ENCODE assay signal across 14 mouse cellular contexts in genomic region chr1:86858876-86859275, GRCm38 (mm10).
A peak's percentile ranks its signal among the peaks of the same experiment; 100 is the strongest.
DNase-seq lines count a peak whose midpoint lies in the region; ATAC-seq and TF ChIP-seq lines count a peak whose summit lies in the region.
"Had no signal": no experiment of that assay in that cellular context is flagged by ENCODE, and none has a peak within 500 bp of the region (broad histone marks: within the 10 kb centered on the region; RNA-seq: fewer than 3 reads in every experiment).

No protein-coding gene starts in this region.

- H3K4me3 ChIP-seq in embryonic facial prominence, embryonic 14.5 days (ENCODE audit: low read depth, low read length) = no peak overlapping the region
- no peak overlapping the region for H3K4me3 ChIP-seq in embryonic facial prominence, embryonic 10.5 days
- no peak overlapping the region for H3K4me3 ChIP-seq in liver, postnatal 0 days (ENCODE audit: low read depth, low read length)
- H3K4me3 ChIP-seq: liver, embryonic 13.5 days; midbrain, embryonic 15.5 days; neural tube, embryonic 12.5 days had no signal

- intact Hi-C loops in heart, postnatal 10 days (cut with DNase I) = no loop called here

- H3K27ac ChIP-seq in embryonic facial prominence, embryonic 14.5 days (replicated peaks; ENCODE audit: low read depth, low read length) = no peak overlapping the region
- no peak overlapping the region for H3K27ac ChIP-seq in embryonic facial prominence, embryonic 10.5 days (replicated peaks)
- no peak overlapping the region for H3K27ac ChIP-seq in liver, postnatal 0 days (ENCODE audit: low read depth)
- H3K27ac ChIP-seq: liver, embryonic 13.5 days; midbrain, embryonic 15.5 days; neural tube, embryonic 12.5 days had no signal

- no peak overlapping the region for H3K9ac ChIP-seq in embryonic facial prominence, embryonic 14.5 days (ENCODE audit: low read depth, low read length)
- H3K9ac ChIP-seq in liver, postnatal 0 days (replicated peaks) = no peak overlapping the region
- H3K9ac ChIP-seq: liver, embryonic 13.5 days; midbrain, embryonic 15.5 days; neural tube, embryonic 12.5 days had no signal

- H3K4me1 ChIP-seq in embryonic facial prominence, embryonic 14.5 days (ENCODE audit: control insufficient read depth, insufficient read depth, low read length) = no peaks in the 10 kb centered on the region
- H3K4me1 ChIP-seq in embryonic facial prominence, embryonic 10.5 days = no peaks in the 10 kb centered on the region
- H3K4me1 ChIP-seq in liver, postnatal 0 days (ENCODE audit: insufficient read depth) = no peaks in the 10 kb centered on the region
- H3K4me1 ChIP-seq: liver, embryonic 13.5 days; midbrain, embryonic 15.5 days; neural tube, embryonic 12.5 days had no signal

- no peaks in the 10 kb centered on the region for H3K9me3 ChIP-seq in embryonic facial prominence, embryonic 14.5 days (ENCODE audit: control insufficient read depth, low read length)
- no peaks in the 10 kb centered on the region for H3K9me3 ChIP-seq in embryonic facial prominence, embryonic 10.5 days
- H3K9me3 ChIP-seq in liver, postnatal 0 days (ENCODE audit: low read length) = no peaks in the 10 kb centered on the region
- H3K9me3 ChIP-seq: liver, embryonic 13.5 days; midbrain, embryonic 15.5 days; neural tube, embryonic 12.5 days had no signal

- no peaks in the 10 kb centered on the region for H3K27me3 ChIP-seq in embryonic facial prominence, embryonic 14.5 days (replicated peaks; ENCODE audit: control insufficient read depth, insufficient read depth, low read length)
- no peaks in the 10 kb centered on the region for H3K27me3 ChIP-seq in embryonic facial prominence, embryonic 10.5 days (replicated peaks; ENCODE audit: low read depth, poor library complexity, severe bottlenecking)
- no peaks in the 10 kb centered on the region for H3K27me3 ChIP-seq in liver, postnatal 0 days (ENCODE audit: insufficient read depth, low read length)
- H3K27me3 ChIP-seq: liver, embryonic 13.5 days; midbrain, embryonic 15.5 days; neural tube, embryonic 12.5 days had no signal

- H3K4me2 ChIP-seq in embryonic facial prominence, embryonic 14.5 days (ENCODE audit: low read depth, low read length) = no peak overlapping the region
- no peak overlapping the region for H3K4me2 ChIP-seq in liver, postnatal 0 days (ENCODE audit: low read depth, low read length)
- H3K4me2 ChIP-seq: liver, embryonic 13.5 days; midbrain, embryonic 15.5 days; neural tube, embryonic 12.5 days had no signal

- peak; percentile 10 for DNase-seq in embryonic facial prominence, embryonic 14.5 days (ENCODE audit: low spot score)
- DNase-seq in embryonic facial prominence, embryonic 10.5 days (ENCODE audit: low spot score) = no peak
- no peak for DNase-seq in liver, postnatal 0 days
- no peak for DNase-seq in liver
- DNase-seq in heart, postnatal 10 days = peak; percentile 23 to 30
- DNase-seq in skeletal muscle tissue, adult 2 months (ENCODE audit: low read depth, low spot score) = peak; percentile 2
- DNase-seq: adrenal gland, postnatal 25 days; layer of hippocampus, postnatal 36 days; liver, embryonic 13.5 days; thymus, adult 18-20 months had no signal

- no peak for ATAC-seq in embryonic facial prominence, embryonic 14.5 days (ENCODE audit: low read depth)
- ATAC-seq in liver, postnatal 0 days = peak; percentile 27; the same call in 1 of the 2 replicates
- no peak for ATAC-seq in megakaryocyte progenitor cell, adult 5-6 weeks (replicated peaks; ENCODE audit: poor library complexity)
- no peak for ATAC-seq in erythroblast, adult 5-6 weeks (replicated peaks; ENCODE audit: low FRiP score, poor library complexity, severe bottlenecking)
- ATAC-seq: midbrain, embryonic 15.5 days had no signal

- 42% methylated on average over 1 of the region's 1 CpGs for WGBS in embryonic facial prominence, embryonic 14.5 days
- 55% methylated on average over 1 of the region's 1 CpGs for WGBS in embryonic facial prominence, embryonic 10.5 days
- WGBS in liver, postnatal 0 days (ENCODE audit: insufficient replicate concordance) = 61% methylated on average over 1 of the region's 1 CpGs

- H3K36me3 ChIP-seq in embryonic facial prominence, embryonic 14.5 days (ENCODE audit: control insufficient read depth, insufficient read depth, low read length) = peaks cover 19% of the 10 kb centered on the region
- peaks cover 21% of the 10 kb centered on the region for H3K36me3 ChIP-seq in embryonic facial prominence, embryonic 10.5 days (replicated peaks)
- peaks cover 6% of the 10 kb centered on the region; the same call in 1 of the 2 replicates for H3K36me3 ChIP-seq in liver, postnatal 0 days (replicated peaks; ENCODE audit: insufficient read depth, low read length)
- H3K36me3 ChIP-seq: midbrain, embryonic 15.5 days had no signal

- TF ChIP-seq CTCF in liver, postnatal 0 days (IDR thresholded peaks at IDR 0.05; ENCODE audit: low read depth) = no peak

- TF ChIP-seq EP300 in liver, postnatal 0 days (IDR thresholded peaks at IDR 0.05; ENCODE audit: low read depth) = no peak; the same call in 1 of the 2 replicates

Comparison
In these comparisons a context has a peak if more than half of its experiments do, and no peak if none do; other contexts are left out.
1. DNase-seq: peak in embryonic facial prominence, embryonic 14.5 days (single experiment), heart, postnatal 10 days (2 of 2) and skeletal muscle tissue, adult 2 months (single experiment); none in embryonic facial prominence, embryonic 10.5 days (single experiment), liver, postnatal 0 days (single experiment) and liver (single experiment).